Mouse (Mus musculus): Measurements from ENCODE around the gene Btbd35f28. TPM values are rescaled to one million over a fixed set of nuclear protein-coding genes. Genes with fewer than 3 reads are reported as not detected.
"Not testable (repeated sequence)": the region's sequence is repeated elsewhere in the genome, so short reads cannot be mapped to it uniquely, and the experiment has no call there.

Btbd35f28 gene
- total RNA-seq (2014; fragmentation: Nextera tagmentation): not detected in 2 replicates
- total RNA-seq (2017): not detected in 2 replicates

DNA sequence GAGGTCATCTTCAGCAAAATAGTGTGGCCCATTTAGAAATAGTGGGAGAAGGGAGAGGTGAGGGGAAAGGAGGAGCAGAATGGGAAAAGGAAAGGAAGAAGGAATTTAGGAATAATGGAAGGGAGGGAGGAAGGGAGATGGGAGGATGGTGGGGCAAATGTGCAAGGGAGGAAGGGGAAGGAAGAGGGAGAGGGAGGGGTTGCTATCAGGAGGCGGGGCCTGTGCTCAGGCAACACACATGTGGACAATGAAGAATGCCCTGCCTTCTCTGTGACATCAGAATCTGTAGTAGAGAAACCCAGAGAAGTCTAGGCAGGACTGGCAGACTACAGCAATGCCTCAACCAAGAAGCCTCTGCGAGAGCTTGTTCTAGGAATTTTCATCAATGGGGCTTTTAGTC, at the start of gene Btbd35f28:
TSS of gene Btbd35f28 (plus strand) at position 301 of the 400 bp plus-strand sequence.
- not testable (repeated sequence) for ATAC-seq (replicated peaks; ENCODE audit: low FRiP score, low TSS enrichment, poor library complexity, severe bottlenecking)

Other genes starting within 250 kb of the Btbd35f28 start
- not detected in 2 replicates for gene Btbd35f16, start 239.6 kb upstream of the Btbd35f28 start, total RNA-seq (2014; fragmentation: Nextera tagmentation)
- gene Btbd35f16, start 239.6 kb upstream of the Btbd35f28 start, total RNA-seq (2017): not detected in 2 replicates
- not detected in 2 replicates for gene Btbd35f3, start 158.9 kb upstream of the Btbd35f28 start, total RNA-seq (2014; fragmentation: Nextera tagmentation)
- gene Btbd35f3, start 158.9 kb upstream of the Btbd35f28 start, total RNA-seq (2017): not detected in 2 replicates
- gene Btbd35f20, start 94.7 kb downstream of the Btbd35f28 start, total RNA-seq (2014; fragmentation: Nextera tagmentation): not detected in 2 replicates
- not detected in 2 replicates for gene Btbd35f20, start 94.7 kb downstream of the Btbd35f28 start, total RNA-seq (2017)
- not detected in 2 replicates for gene Btbd35f17, start 174.1 kb downstream of the Btbd35f28 start, total RNA-seq (2014; fragmentation: Nextera tagmentation)
- gene Btbd35f17, start 174.1 kb downstream of the Btbd35f28 start, total RNA-seq (2017): not detected in 2 replicates

All from megakaryocyte-erythroid progenitor cell, adult 5-6 weeks (primary cell).